Mouse (Mus musculus) spleen, adult 2 months (tissue): ENCODE data around the gene Ankrd10.
"Not testable (repeated sequence)": the region's sequence is repeated elsewhere in the genome, so short reads cannot be mapped to it uniquely, and the experiment has no call there.

ENCODE experiments used
- CTCF ChIP-seq: fragments of 200-500 bp; IDR thresholded peaks from 2 replicates; pipeline ENCODE4 v1.5.1; 2011; ENCODE audit warnings: mild to moderate bottlenecking, inconsistent platforms; ENCODE audit not compliant: insufficient read depth, insufficient read length, insufficient replicate concordance; ENCODE audit errors: extremely low read depth
- POLR2A ChIP-seq: fragments of 200-500 bp; IDR thresholded peaks from 2 replicates; pipeline ENCODE4 v1.6.1; 2011; ENCODE audit warnings: low read depth, low read length, inconsistent platforms

DNA sequence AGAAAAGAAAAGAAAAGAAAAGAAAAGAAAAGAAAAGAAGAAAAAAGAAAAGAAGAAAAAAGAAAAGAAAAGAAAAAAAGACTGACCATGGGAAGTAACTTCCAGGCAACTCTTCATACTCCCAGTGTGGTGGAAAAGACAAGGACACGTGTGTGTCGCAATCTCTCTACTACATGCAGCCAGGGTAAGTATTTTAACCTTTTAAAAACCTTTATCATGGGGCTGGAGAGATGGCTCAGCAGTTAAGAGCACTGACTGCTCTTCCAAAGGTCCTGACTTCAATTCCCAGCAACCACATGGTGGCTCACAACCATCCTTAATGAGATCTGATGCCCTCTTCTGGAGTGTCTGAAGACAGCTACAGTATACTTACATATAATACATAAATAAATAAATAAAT, 67.4 kb downstream of the Ankrd10 start:
- not testable (repeated sequence) for TF ChIP-seq POLR2A, CTCF
